Mouse (Mus musculus) ES-E14 (cell line): ENCODE results near the gene H2-T24. TPM values are rescaled to one million over a fixed set of nuclear protein-coding genes. Genes with fewer than 3 reads are reported as not detected.

Experiments used
- DNase-seq: peaks from one replicate; pipeline ENCODE4 v3.0.0-alpha.2; 2013; ENCODE audit warnings: low read depth, low spot score
- H3K27ac ChIP-seq: 2 replicates; pipeline ENCODE4 v1.5.1; 2012; ENCODE audit warnings: low read depth, mild to moderate bottlenecking, low read length, moderate library complexity, mixed read lengths; ENCODE audit not compliant: poor library complexity, insufficient read depth, severe bottlenecking
- H3K36me3 ChIP-seq: 2 replicates; pipeline ENCODE4 v1.6.1; 2012; ENCODE audit warnings: mild to moderate bottlenecking, low read length, moderate library complexity, mixed read lengths; ENCODE audit not compliant: control insufficient read depth, poor library complexity, insufficient read depth, severe bottlenecking
- H3K4me1 ChIP-seq, 2 experiments: fragments of 150-350 bp in 1 of 2; sonication (generic) in 1 of 2; 2 replicates each; pipeline ENCODE4 v1.6.1; 2012; ENCODE audit warnings: low read length in 2 of 2, mild to moderate bottlenecking in 1 of 2, mixed read lengths in 1 of 2; ENCODE audit not compliant: control insufficient read depth in 2 of 2, insufficient read depth in 2 of 2, poor library complexity in 1 of 2
- H3K4me3 ChIP-seq, 2 experiments: fragments of 150-350 bp in 1 of 2; sonication (generic) in 1 of 2; 2 replicates each; pipeline ENCODE4 v1.5.1; 2012; ENCODE audit warnings: low read length in 2 of 2, low read depth in 1 of 2, mild to moderate bottlenecking in 1 of 2, mixed read lengths in 1 of 2; ENCODE audit not compliant: insufficient read depth in 1 of 2, poor library complexity in 1 of 2, severe bottlenecking in 1 of 2
- H3K9ac ChIP-seq: 2 replicates; pipeline ENCODE4 v1.6.1; 2012; ENCODE audit warnings: low read depth, mild to moderate bottlenecking, low read length, mixed read lengths; ENCODE audit not compliant: poor library complexity, insufficient read depth, severe bottlenecking
- H3K9me3 ChIP-seq: fragments of 150-350 bp; sonication (generic); 2 replicates; pipeline ENCODE4 v1.6.1; 2012; ENCODE audit warnings: low read depth, mild to moderate bottlenecking, low read length; ENCODE audit not compliant: control insufficient read depth, insufficient read depth
- CHD2 ChIP-seq: IDR thresholded peaks from 2 replicates; pipeline ENCODE4 v1.6.1; 2014; ENCODE audit warnings: mild to moderate bottlenecking, low read depth, low read length, inconsistent platforms
- HCFC1 ChIP-seq: IDR thresholded peaks from 2 replicates; pipeline ENCODE4 v1.6.1; 2012; ENCODE audit warnings: low read length, inconsistent platforms, borderline replicate concordance; ENCODE audit not compliant: insufficient read depth
- MAFK ChIP-seq: IDR thresholded peaks from 2 replicates; pipeline ENCODE4 v1.6.1; 2014; ENCODE audit warnings: mild to moderate bottlenecking, low read depth, low read length, inconsistent platforms; ENCODE audit not compliant: insufficient read depth
- ZC3H11A ChIP-seq: IDR thresholded peaks from 2 replicates; pipeline ENCODE4 v1.6.1; 2012; ENCODE audit warnings: low read depth, mild to moderate bottlenecking, inconsistent platforms, low read length, borderline replicate concordance
- ZNF384 ChIP-seq: IDR thresholded peaks from 2 replicates; pipeline ENCODE4 v1.6.1; 2012; ENCODE audit warnings: low read depth, low read length, inconsistent platforms
- in situ Hi-C, 2 experiments: fragments of 600-800 bp; cut with MboI; formaldehyde crosslinking; loops; one replicate each; pipeline ENCODE4 v1.15.1; 2025; ENCODE audit warnings: low sequenced_read_pairs in 2 of 2, inconsistent platforms in 1 of 2; ENCODE audit not compliant: unreplicated experiment in 2 of 2
- total RNA-seq: library from RNA; depleted of rRNA; stranded (reverse); fragments of 300-350 nt; gene quantifications from 2 replicates; pipeline ENCODE4 v1.2.3, GENCODE M21; 2012

H2-T24 gene
- total RNA-seq, 1 experiment, result not detected

GRCm38 (mm10) chr17:36027663-36028062, 7.3 kb upstream of the H2-T24 start:
- DNase-seq, result no peak
- no peak overlapping the region for H3K9ac ChIP-seq
- peaks cover 7% of the 10 kb centered on the region; the same call in 1 of the 2 replicates for H3K36me3 ChIP-seq
- H3K27ac ChIP-seq, result no peak overlapping the region
- H3K9me3 ChIP-seq, result no peaks in the 10 kb centered on the region
- peaks cover 0 to 19% of the 10 kb centered on the region in 2 experiments; a peak in 2 of 4 replicates for H3K4me1 ChIP-seq
- no peak overlapping the region for H3K4me3 ChIP-seq
- TF ChIP-seq MAFK (no peak), ZC3H11A (no peak), CHD2 (no peak), HCFC1 (no peak), ZNF384 (no peak)
- in situ Hi-C loops, result no loop called here

- Histone ChIP-seq H3K27ac (no peak overlapping the region), H3K36me3 (peaks cover 10% of the 10 kb centered on the region; the same call in 1 of the 2 replicates), H3K9ac (no peak overlapping the region), H3K4me1 (peaks cover 0 to 24% of the 10 kb centered on the region in 2 experiments; a peak in 2 of 4 replicates), H3K9me3 (no peaks in the 10 kb centered on the region), H3K4me3 (no peak overlapping the region)
- in situ Hi-C loops, result no loop called here
- no peak for DNase-seq
- TF ChIP-seq CHD2 (no peak), ZC3H11A (no peak), HCFC1 (no peak), ZNF384 (no peak), MAFK (no peak)
These were observed 5.5 kb upstream of the H2-T24 start for GRCm38 (mm10) chr17:36025901-36026300.

- TF ChIP-seq ZNF384 (no peak), ZC3H11A (no peak), HCFC1 (no peak), MAFK (no peak), CHD2 (no peak)
- H3K9me3 ChIP-seq, result no peaks in the 10 kb centered on the region
- no peak overlapping the region for H3K9ac ChIP-seq
- H3K27ac ChIP-seq, result no peak overlapping the region
- peaks cover 0 to 20% of the 10 kb centered on the region in 2 experiments; a peak in 2 of 4 replicates for H3K4me1 ChIP-seq
- no peak for DNase-seq
- H3K4me3 ChIP-seq, result no peak overlapping the region
- peaks cover 10% of the 10 kb centered on the region; the same call in 1 of the 2 replicates for H3K36me3 ChIP-seq
- in situ Hi-C loops, result no loop called here
These were observed 4.8 kb upstream of the H2-T24 start for GRCm38 (mm10) chr17:36025197-36025596.

GRCm38 (mm10) chr17:36023710-36024654, 3.6 kb upstream of the H2-T24 start:
- H3K4me1 ChIP-seq, result peaks cover 0 to 19% of the 10 kb centered on the region in 2 experiments; a peak in 2 of 4 replicates
- H3K27ac ChIP-seq, result no peak overlapping the region; the same call in 1 of the 2 replicates
- no peak for DNase-seq
- no peaks in the 10 kb centered on the region for H3K9me3 ChIP-seq
- in situ Hi-C loops, result no loop called here
- TF ChIP-seq ZNF384 (no peak), CHD2 (no peak), HCFC1 (no peak), ZC3H11A (no peak), MAFK (no peak)
- H3K9ac ChIP-seq, result no peak overlapping the region
- no peak overlapping the region for H3K4me3 ChIP-seq
- peaks cover 10% of the 10 kb centered on the region; the same call in 1 of the 2 replicates for H3K36me3 ChIP-seq
